ENCODE assay signal across 8 mouse cellular contexts in the genomic region with DNA sequence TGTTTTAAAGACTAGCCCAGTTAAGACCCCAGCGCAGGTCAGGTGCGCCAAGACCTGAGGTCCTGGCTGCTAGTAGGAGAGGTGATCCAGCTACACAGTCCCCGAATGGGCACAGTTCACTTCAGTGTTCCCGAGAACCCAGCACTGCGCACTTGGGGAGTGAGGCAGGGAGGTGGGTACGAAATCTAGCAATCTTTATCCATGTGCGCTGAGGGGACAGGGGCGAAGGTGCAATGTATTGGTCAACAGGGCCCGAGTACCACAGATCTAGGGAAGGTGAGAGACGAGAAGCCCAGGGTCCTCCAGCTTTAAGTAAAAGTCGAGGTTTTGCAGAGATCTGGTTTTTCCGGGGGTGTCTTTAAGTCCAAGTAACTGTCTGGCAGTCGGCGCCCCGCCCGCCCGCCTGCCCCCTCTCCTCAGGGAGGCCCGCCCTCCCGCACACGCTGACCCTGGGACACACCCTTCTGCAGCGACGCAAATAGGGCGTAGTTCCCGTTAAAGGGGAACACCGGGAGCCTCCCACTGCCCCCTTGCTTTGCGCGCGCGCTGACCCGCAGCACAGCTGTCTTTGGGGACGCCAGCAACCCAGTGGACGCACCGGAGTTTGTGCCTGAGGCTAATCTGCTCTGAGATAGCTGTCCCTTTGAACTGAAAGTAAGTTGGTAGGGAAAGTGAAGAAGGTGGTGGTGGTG. TPM values are rescaled to one million over a fixed set of nuclear protein-coding genes. Genes with fewer than 3 reads are reported as not detected.
DNase-seq lines count a peak whose midpoint lies in the region; ATAC-seq and TF ChIP-seq lines count a peak whose summit lies in the region.

No protein-coding gene starts in this region.

- H3K4me2 ChIP-seq in intestine, embryonic 16.5 days (ENCODE audit: low read depth, low read length), result peak overlapping the region; percentile 63

- H3ac ChIP-seq in C2C12 (ENCODE audit: control insufficient read depth, insufficient read length, low read depth), result peak overlapping the region; percentile 81

- 5% methylated on average over 33 of the region's 33 CpGs for WGBS in intestine, embryonic 16.5 days

- H3K4me3 ChIP-seq in C2C12 (ENCODE audit: insufficient read depth, poor library complexity, severe bottlenecking), result peak overlapping the region; percentile 56
- peak overlapping the region; percentile 61 for H3K4me3 ChIP-seq in intestine, embryonic 16.5 days (ENCODE audit: low read length)

- peaks cover 36% of the 10 kb centered on the region for H3K4me1 ChIP-seq in intestine, embryonic 16.5 days (ENCODE audit: control insufficient read depth, insufficient read depth, low read length)

- peak overlapping the region; percentile 96 for H3K27ac ChIP-seq in intestine, embryonic 16.5 days (ENCODE audit: low read length)

- H3K79me2 ChIP-seq in C2C12 (ENCODE audit: control insufficient read depth, insufficient read depth), result peaks cover 13% of the 10 kb centered on the region

- H3K9ac ChIP-seq in intestine, embryonic 16.5 days (ENCODE audit: low read depth, low read length), result peak overlapping the region; percentile 85

- H3K79me3 ChIP-seq in C2C12 (ENCODE audit: low read depth), result peaks cover 3% of the 10 kb centered on the region

- TF ChIP-seq CTCF in C2C12 (IDR thresholded peaks at IDR 0.05; ENCODE audit: control insufficient read depth, insufficient read depth, insufficient read length), result no peak

- no peaks in the 10 kb centered on the region for H3K27me3 ChIP-seq in C2C12 (ENCODE audit: control insufficient read depth, insufficient read depth, insufficient read length)
- peaks cover 24% of the 10 kb centered on the region for H3K27me3 ChIP-seq in intestine, embryonic 16.5 days (replicated peaks; ENCODE audit: control insufficient read depth, insufficient read depth, low read length)

- peaks cover 21% of the 10 kb centered on the region for H3K36me3 ChIP-seq in C2C12 (ENCODE audit: control insufficient read depth, insufficient read depth)
- no peaks in the 10 kb centered on the region for H3K36me3 ChIP-seq in intestine, embryonic 16.5 days (ENCODE audit: control insufficient read depth, insufficient read depth, low read length)

- DNase-seq in adrenal gland, postnatal 36 days, result peak; percentile 86 to 87
- DNase-seq in gastrocnemius, postnatal 36 days, result peak; percentile 69 to 76
- DNase-seq in lung, adult 18-20 months, result peak; percentile 84 to 88
- peak; percentile 59 for DNase-seq in ovary, postnatal 14 days (ENCODE audit: low spot score)
- no peak for DNase-seq in spleen, postnatal 36 days (ENCODE audit: low spot score in 2 of 2)

- intact Hi-C loops in gastrocnemius, postnatal 36 days (cut with DNase I), result loop anchor here (5.0 to 10.0 kb wide), 3 partner anchors 104 to 376 kb away; partner anchors contain the start of gene Gm10428

- ATAC-seq in intestine, embryonic 16.5 days, result peak; percentile 47; the same call in 1 of the 2 replicates
- ATAC-seq in CD4-positive, CD25-positive, alpha-beta regulatory T cell, adult 4 months, result no peak

- no peaks in the 10 kb centered on the region for H3K9me3 ChIP-seq in intestine, embryonic 16.5 days (ENCODE audit: control insufficient read depth, low read length)

TF ChIP-seq in C2C12, 6 proteins besides CTCF, POLR2A, EP300 and RAD21:
- no peak for TF ChIP-seq CEBPB (IDR thresholded peaks at IDR 0.05; ENCODE audit: low read depth)
- peak; percentile 4 for TF ChIP-seq MYOD1 (IDR thresholded peaks at IDR 0.05; ENCODE audit: control insufficient read depth, insufficient read length, low read depth)
- TF ChIP-seq FOSL1 (IDR thresholded peaks at IDR 0.05; ENCODE audit: insufficient read depth, low read length, poor library complexity, severe bottlenecking), result no peak
- TF ChIP-seq USF1 (IDR thresholded peaks at IDR 0.05; ENCODE audit: low read depth), result no peak
- TF ChIP-seq MAX (IDR thresholded peaks at IDR 0.05), result peak; percentile 7
- TF ChIP-seq MYOG (IDR thresholded peaks at IDR 0.05; ENCODE audit: control insufficient read depth, extremely low read depth, insufficient read length), result no peak

RNA-seq across cellular contexts. Expression of gene Pmp22, which starts 2.4 kb away (rescaled TPM):
- 56.7 TPM for polyA plus RNA-seq in C2C12 (2012; fragmentation: generic; extraction: Trizol)
- total RNA-seq in adrenal gland, postnatal 36 days (2021), result 100 to 1,000 TPM; 111 to 179 TPM
- 10 to 100 TPM; 36.3 to 69.3 TPM for total RNA-seq in gastrocnemius, postnatal 36 days (2021)
- 110 and 113 TPM in 2 replicates for polyA plus RNA-seq in intestine, embryonic 16.5 days (2015; fragmentation: Nextera tagmentation; extraction: Ambion mirVana)
- polyA plus RNA-seq in CD4-positive, CD25-positive, alpha-beta regulatory T cell, adult 4 months (2017; shearing (Covaris generic)), result not detected

Comparison
In these comparisons a context has a peak if more than half of its experiments do, and no peak if none do; other contexts are left out.
1. DNase-seq: peak in adrenal gland, postnatal 36 days (2 of 2), gastrocnemius, postnatal 36 days (2 of 2), lung, adult 18-20 months (2 of 2) and ovary, postnatal 14 days (single experiment); none in spleen, postnatal 36 days (0 of 2).
2. RNA of gene Pmp22, which starts 2.4 kb away (polyA plus RNA-seq): 110 to 113 TPM in intestine, embryonic 16.5 days and 56.7 TPM in C2C12 (single experiment); not detected in CD4-positive, CD25-positive, alpha-beta regulatory T cell, adult 4 months; every median in the first group is over 10 times any median in the second.